Mouse (Mus musculus) intestine, postnatal 0 days (tissue): ENCODE data around the gene Uap1l1. TPM values are rescaled to one million over a fixed set of nuclear protein-coding genes. Genes with fewer than 3 reads are reported as not detected.

Source experiments
- ATAC-seq: fragments of 200-750 bp; cut with Nextera tagmentation; 2 replicates; pipeline ENCODE4 v1.8.0; 2017; ENCODE audit warnings: mild to moderate bottlenecking, moderate TSS enrichment, moderate library complexity
- H3K27ac ChIP-seq: fragments of 300-500 bp; sonication (generic); 2 replicates; pipeline ENCODE4 v1.5.1; 2014; ENCODE audit warnings: mild to moderate bottlenecking, low read depth, low read length, moderate library complexity
- H3K27me3 ChIP-seq: fragments of 300-500 bp; sonication (generic); replicated peaks from 2 replicates; pipeline ENCODE4 v1.6.1; 2014; ENCODE audit warnings: low read length, mixed read lengths; ENCODE audit not compliant: control insufficient read depth, insufficient read depth
- H3K36me3 ChIP-seq: fragments of 300-500 bp; sonication (generic); 2 replicates; pipeline ENCODE4 v1.6.1; 2014; ENCODE audit warnings: mild to moderate bottlenecking, moderate library complexity; ENCODE audit not compliant: control insufficient read depth, insufficient read depth
- H3K4me1 ChIP-seq: fragments of 300-500 bp; sonication (generic); replicated peaks from 2 replicates; pipeline ENCODE4 v1.6.1; 2014; ENCODE audit warnings: antibody characterized with exemption, low read length, mixed read lengths; ENCODE audit not compliant: control insufficient read depth, insufficient read depth
- H3K4me2 ChIP-seq: fragments of 300-500 bp; sonication (generic); replicated peaks from 2 replicates; pipeline ENCODE4 v1.6.1; 2014; ENCODE audit warnings: low read depth, mild to moderate bottlenecking, moderate library complexity
- H3K4me3 ChIP-seq: fragments of 300-500 bp; sonication (generic); 2 replicates; pipeline ENCODE4 v1.5.1; 2014; ENCODE audit warnings: low read depth, low read length
- H3K9ac ChIP-seq: fragments of 300-500 bp; sonication (generic); 2 replicates; pipeline ENCODE4 v1.6.1; 2014; ENCODE audit warnings: mild to moderate bottlenecking, low read depth, low read length
- H3K9me3 ChIP-seq: fragments of 300-500 bp; sonication (generic); 2 replicates; pipeline ENCODE4 v1.6.1; 2016; ENCODE audit warnings: mixed run types; ENCODE audit not compliant: control insufficient read depth
- CTCF ChIP-seq: sonication (generic); IDR thresholded peaks from 2 replicates; pipeline ENCODE4 v1.5.1; 2016; ENCODE audit warnings: low read depth, mild to moderate bottlenecking, control low read depth, antibody characterized with exemption, moderate library complexity
- WGBS: fragments of 180-500 bp; shearing (Covaris S2); extraction: QIAGEN DNeasy Blood & Tissue Kit; methylation state at CpG from one replicate; pipeline ENCODE4 v1.1.7; 2014; 5-methylcytosine and 5-hydroxymethylcytosine counted together
- polyA plus RNA-seq: library from polyadenylated mRNA; unstranded; fragments of >200 nt; fragmentation: Nextera tagmentation; extraction: Ambion mirVana; gene quantifications from 2 replicates; pipeline ENCODE4 v1.2.1, GENCODE M21; 2015

Uap1l1 gene
- polyA plus RNA-seq, 1 experiment from 2014 or later: 668 TPM

- peak within 1 kb of the TSS; percentile 82 for H3K27ac ChIP-seq
Observed at GRCm38 (mm10) chr2:25395721-25396596, 30.5 kb upstream of the Uap1l1 start, which contains the start of gene Entpd2. TSS of gene Entpd2 (plus strand) at chr2:25395874.

GRCm38 (mm10) chr2:25394281-25395221 is 29.1 kb upstream of the Uap1l1 start:
- no peaks in the 10 kb centered on the region for H3K4me1 ChIP-seq
- no peak for ATAC-seq
- TF ChIP-seq CTCF: no peak
- 49% methylated on average over 3 of the region's 3 CpGs for WGBS
- H3K27ac ChIP-seq: no peak overlapping the region
- H3K4me3 ChIP-seq: no peak overlapping the region
- H3K9me3 ChIP-seq: no peaks in the 10 kb centered on the region
- no peaks in the 10 kb centered on the region for H3K36me3 ChIP-seq
- no peak overlapping the region for H3K4me2 ChIP-seq
- H3K27me3 ChIP-seq: 0 out of 2 replicates have a peak, but pooled peaks cover 3% of the 10 kb centered on the region
- H3K9ac ChIP-seq: no peak overlapping the region

More at GRCm38 (mm10) chr2:25395721-25396596, 30.5 kb upstream of the Uap1l1 start, which contains the start of gene Entpd2:
- Histone ChIP-seq H3K4me2 (peak within 1 kb of the TSS; percentile 96), H3K9ac (peak within 1 kb of the TSS; percentile 62), H3K36me3 (no peaks in the 10 kb centered on the region), H3K9me3 (no peaks in the 10 kb centered on the region), H3K4me1 (no peaks in the 10 kb centered on the region), H3K27me3 (0 out of 2 replicates have a peak, but pooled peaks cover 3% of the 10 kb centered on the region), H3K4me3 (peak within 1 kb of the TSS; percentile 57)
- peak; percentile 59 for TF ChIP-seq CTCF
- ATAC-seq: peak; percentile 91
- 1% methylated on average over 55 of the region's 57 CpGs for WGBS

- Histone ChIP-seq H3K9ac (no peak overlapping the region), H3K27ac (no peak overlapping the region), H3K4me3 (no peak overlapping the region), H3K4me2 (no peak overlapping the region), H3K36me3 (no peaks in the 10 kb centered on the region), H3K4me1 (no peaks in the 10 kb centered on the region), H3K27me3 (no peaks in the 10 kb centered on the region), H3K9me3 (no peaks in the 10 kb centered on the region)
- no peak for ATAC-seq
- no peak for TF ChIP-seq CTCF
- 74% methylated on average over 5 of the region's 5 CpGs for WGBS
Observed at GRCm38 (mm10) chr2:25391266-25391665, 25.8 kb upstream of the Uap1l1 start.

- no peak; the same call in 1 of the 2 replicates for TF ChIP-seq CTCF
- Histone ChIP-seq H3K27me3 (no peaks in the 10 kb centered on the region), H3K4me2 (no peak overlapping the region), H3K27ac (no peak overlapping the region), H3K4me1 (no peaks in the 10 kb centered on the region), H3K9me3 (no peaks in the 10 kb centered on the region), H3K36me3 (no peaks in the 10 kb centered on the region), H3K9ac (no peak overlapping the region), H3K4me3 (no peak overlapping the region)
- peak; percentile 29; the same call in 1 of the 2 replicates for ATAC-seq
- 51% methylated on average over 5 of the region's 5 CpGs for WGBS
Observed at GRCm38 (mm10) chr2:25384492-25384891, 19.0 kb upstream of the Uap1l1 start.

GRCm38 (mm10) chr2:25376589-25376988 is 11.1 kb upstream of the Uap1l1 start:
- 67% methylated on average over 4 of the region's 4 CpGs for WGBS
- no peak overlapping the region for H3K4me3 ChIP-seq

GRCm38 (mm10) chr2:25373431-25373830 is 7.9 kb upstream of the Uap1l1 start:
- peak overlapping the region; percentile 69 for H3K4me3 ChIP-seq
- H3K4me2 ChIP-seq: peak overlapping the region; percentile 96
- peak overlapping the region; percentile 43; the same call in 1 of the 2 replicates for H3K27ac ChIP-seq
- H3K9ac ChIP-seq: peak overlapping the region; percentile 62; the same call in 1 of the 2 replicates
- TF ChIP-seq CTCF: no peak
- H3K36me3 ChIP-seq: peaks cover 34% of the 10 kb centered on the region
- ATAC-seq: no peak
- WGBS: 19% methylated on average over 2 of the region's 2 CpGs
- H3K27me3 ChIP-seq: no peaks in the 10 kb centered on the region
- peaks cover 11% of the 10 kb centered on the region; the same call in 1 of the 2 replicates for H3K4me1 ChIP-seq
- H3K9me3 ChIP-seq: no peaks in the 10 kb centered on the region

More at GRCm38 (mm10) chr2:25376589-25376988, 11.1 kb upstream of the Uap1l1 start:
- Histone ChIP-seq H3K27ac (no peak overlapping the region), H3K9me3 (no peaks in the 10 kb centered on the region), H3K27me3 (no peaks in the 10 kb centered on the region), H3K36me3 (peaks cover 34% of the 10 kb centered on the region), H3K9ac (no peak overlapping the region), H3K4me1 (0 out of 2 replicates have a peak, but pooled peaks cover 6% of the 10 kb centered on the region), H3K4me2 (no peak overlapping the region)
- ATAC-seq: no peak
- peak; percentile 84 for TF ChIP-seq CTCF
